Mouse (Mus musculus): ENCODE measurements around the gene Tyms. TPM values are rescaled to one million over a fixed set of nuclear protein-coding genes. Genes with fewer than 3 reads are reported as not detected.

Tyms gene
- polyA plus RNA-seq (2017; shearing (Covaris generic)), result 41.9 TPM

GRCm38 (mm10) chr5:30072825-30073821, at the start of gene Tyms:
Tyms (minus strand) TSS chr5:30073617.

GRCm38 (mm10) chr5:30105668-30106300, 32.4 kb upstream of the Tyms start, which contains the start of gene 3110082J24Rik:
3110082J24Rik (minus strand) TSS chr5:30106086.

GRCm38 (mm10) chr5:30104841-30105667, 31.6 kb upstream of the Tyms start, which contains the start of gene Garem2:
Garem2 (plus strand) TSS chr5:30105161.

GRCm38 (mm10) chr5:30012726-30013503, 60.5 kb downstream of the Tyms start, which contains the start of gene Il6:
Il6 (plus strand) TSS chr5:30013114.

Other genes with a start within 250 kb of the Tyms start
- gene Il6, start 60.5 kb downstream of the Tyms start, polyA plus RNA-seq (2017; shearing (Covaris generic)), result not detected
- gene Garem2, start 31.5 kb upstream of the Tyms start, polyA plus RNA-seq (2017; shearing (Covaris generic)), result not detected
- gene 3110082J24Rik, start 32.5 kb upstream of the Tyms start, polyA plus RNA-seq (2017; shearing (Covaris generic)), result not detected
- gene Hadha, start 81.5 kb upstream of the Tyms start, polyA plus RNA-seq (2017; shearing (Covaris generic)), result 120 TPM
- gene Hadhb, start 81.6 kb upstream of the Tyms start, polyA plus RNA-seq (2017; shearing (Covaris generic)), result 226 TPM
- gene Adgrf3, start 132.1 kb upstream of the Tyms start, polyA plus RNA-seq (2017; shearing (Covaris generic)), result not detected
- 20.6 TPM for gene Selenoi, start 159.0 kb upstream of the Tyms start, polyA plus RNA-seq (2017; shearing (Covaris generic))
- gene Drc1, start 207.8 kb upstream of the Tyms start, polyA plus RNA-seq (2017; shearing (Covaris generic)), result 6.0 TPM

Measured in CD4-positive, CD25-positive, alpha-beta regulatory T cell, adult 9 weeks (primary cell).